Mouse (Mus musculus): ENCODE results near the gene Map4k1.

- no peak for TF ChIP-seq CTCF (conservative IDR thresholded peaks at IDR 0.05; ENCODE audit: low read length)
- no peak for TF ChIP-seq NANOG (IDR thresholded peaks at IDR 0.05; ENCODE audit: borderline replicate concordance, low read length)
- TF ChIP-seq POU5F1 (IDR thresholded peaks at IDR 0.05; ENCODE audit: borderline replicate concordance, low read length) = no peak
Observed at GRCm38 (mm10) chr7:28961584-28961926, 20.3 kb upstream of the Map4k1 start.

Measured in E14TG2a.4 (cell line).